Mouse (Mus musculus): ENCODE results near the gene Erbin. TPM values are rescaled to one million over a fixed set of nuclear protein-coding genes. Genes with fewer than 3 reads are reported as not detected.

The Erbin gene
- polyA plus RNA-seq, 1 experiment: 31.1 TPM

- TF ChIP-seq POLR2A (IDR thresholded peaks at IDR 0.05; ENCODE audit: borderline replicate concordance, extremely low read depth, insufficient read depth, insufficient read length, poor library complexity, severe bottlenecking) (no peak), CTCF (IDR thresholded peaks at IDR 0.05; ENCODE audit: borderline replicate concordance, extremely low read depth, insufficient read depth, insufficient read length) (no peak)
- DNase-seq (ENCODE audit: low read depth): no peak
Observed at GRCm38 (mm10) chr13:103909894-103910293, 10.4 kb downstream of the Erbin start.

- no peak for TF ChIP-seq CTCF (IDR thresholded peaks at IDR 0.05; ENCODE audit: borderline replicate concordance, extremely low read depth, insufficient read depth, insufficient read length)
- no peak for TF ChIP-seq POLR2A (IDR thresholded peaks at IDR 0.05; ENCODE audit: borderline replicate concordance, extremely low read depth, insufficient read depth, insufficient read length, poor library complexity, severe bottlenecking)
- no peak for DNase-seq (ENCODE audit: low read depth)
Observed at GRCm38 (mm10) chr13:103900015-103900414, 20.3 kb downstream of the Erbin start.

GRCm38 (mm10) chr13:103897606-103898005 is 22.7 kb downstream of the Erbin start:
- no peak for TF ChIP-seq CTCF (IDR thresholded peaks at IDR 0.05; ENCODE audit: borderline replicate concordance, extremely low read depth, insufficient read depth, insufficient read length)
- no peak for TF ChIP-seq POLR2A (IDR thresholded peaks at IDR 0.05; ENCODE audit: borderline replicate concordance, extremely low read depth, insufficient read depth, insufficient read length, poor library complexity, severe bottlenecking)
- DNase-seq (ENCODE audit: low read depth): no peak

GRCm38 (mm10) chr13:103893065-103893464 is 27.2 kb downstream of the Erbin start:
- TF ChIP-seq CTCF (IDR thresholded peaks at IDR 0.05; ENCODE audit: borderline replicate concordance, extremely low read depth, insufficient read depth, insufficient read length): no peak
- TF ChIP-seq POLR2A (IDR thresholded peaks at IDR 0.05; ENCODE audit: borderline replicate concordance, extremely low read depth, insufficient read depth, insufficient read length, poor library complexity, severe bottlenecking): no peak
- no peak for DNase-seq (ENCODE audit: low read depth)

- peak; percentile 61 for DNase-seq (ENCODE audit: low read depth)
- TF ChIP-seq CTCF (IDR thresholded peaks at IDR 0.05; ENCODE audit: borderline replicate concordance, extremely low read depth, insufficient read depth, insufficient read length) (no peak), POLR2A (IDR thresholded peaks at IDR 0.05; ENCODE audit: borderline replicate concordance, extremely low read depth, insufficient read depth, insufficient read length, poor library complexity, severe bottlenecking) (no peak)
Observed at GRCm38 (mm10) chr13:103890038-103890437, 30.3 kb downstream of the Erbin start.

DNA sequence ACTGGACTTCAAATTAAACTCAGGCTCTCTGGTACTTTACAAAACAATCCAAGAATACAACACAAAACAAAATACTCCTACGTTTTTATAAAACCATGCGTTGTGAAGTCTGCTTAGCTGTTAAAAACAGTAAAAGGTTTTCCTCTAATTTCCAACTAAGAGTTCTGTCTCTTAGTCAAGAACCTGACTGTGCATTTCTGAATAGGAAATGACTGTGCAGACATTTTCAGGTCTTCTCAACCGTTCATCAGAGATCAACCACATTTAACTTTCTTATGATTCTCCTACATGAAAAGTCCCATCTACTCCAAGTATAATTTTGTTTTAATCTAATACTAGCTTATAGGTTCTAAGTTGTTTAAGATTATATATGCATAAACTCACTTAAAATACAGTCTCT is 33.8 kb downstream of the Erbin start:
- DNase-seq (ENCODE audit: low read depth): no peak
- TF ChIP-seq CTCF (IDR thresholded peaks at IDR 0.05; ENCODE audit: borderline replicate concordance, extremely low read depth, insufficient read depth, insufficient read length) (no peak), POLR2A (IDR thresholded peaks at IDR 0.05; ENCODE audit: borderline replicate concordance, extremely low read depth, insufficient read depth, insufficient read length, poor library complexity, severe bottlenecking) (no peak)

- TF ChIP-seq POLR2A (IDR thresholded peaks at IDR 0.05; ENCODE audit: borderline replicate concordance, extremely low read depth, insufficient read depth, insufficient read length, poor library complexity, severe bottlenecking): no peak
- no peak for TF ChIP-seq CTCF (IDR thresholded peaks at IDR 0.05; ENCODE audit: borderline replicate concordance, extremely low read depth, insufficient read depth, insufficient read length)
- DNase-seq (ENCODE audit: low read depth): no peak
Observed at GRCm38 (mm10) chr13:103881200-103881599, 39.1 kb downstream of the Erbin start.

- no peak for DNase-seq (ENCODE audit: low read depth)
- no peak for TF ChIP-seq CTCF (IDR thresholded peaks at IDR 0.05; ENCODE audit: borderline replicate concordance, extremely low read depth, insufficient read depth, insufficient read length)
- no peak for TF ChIP-seq POLR2A (IDR thresholded peaks at IDR 0.05; ENCODE audit: borderline replicate concordance, extremely low read depth, insufficient read depth, insufficient read length, poor library complexity, severe bottlenecking)
Observed at GRCm38 (mm10) chr13:103876743-103877142, 43.6 kb downstream of the Erbin start.

- DNase-seq (ENCODE audit: low read depth): no peak
- TF ChIP-seq CTCF (IDR thresholded peaks at IDR 0.05; ENCODE audit: borderline replicate concordance, extremely low read depth, insufficient read depth, insufficient read length): no peak
- TF ChIP-seq POLR2A (IDR thresholded peaks at IDR 0.05; ENCODE audit: borderline replicate concordance, extremely low read depth, insufficient read depth, insufficient read length, poor library complexity, severe bottlenecking): no peak
Observed at GRCm38 (mm10) chr13:103875823-103876514, 44.3 kb downstream of the Erbin start.

- TF ChIP-seq POLR2A (IDR thresholded peaks at IDR 0.05; ENCODE audit: borderline replicate concordance, extremely low read depth, insufficient read depth, insufficient read length, poor library complexity, severe bottlenecking) (no peak), CTCF (IDR thresholded peaks at IDR 0.05; ENCODE audit: borderline replicate concordance, extremely low read depth, insufficient read depth, insufficient read length) (no peak)
- no peak for DNase-seq (ENCODE audit: low read depth)
Observed at GRCm38 (mm10) chr13:103870786-103871185, 49.5 kb downstream of the Erbin start.

DNA sequence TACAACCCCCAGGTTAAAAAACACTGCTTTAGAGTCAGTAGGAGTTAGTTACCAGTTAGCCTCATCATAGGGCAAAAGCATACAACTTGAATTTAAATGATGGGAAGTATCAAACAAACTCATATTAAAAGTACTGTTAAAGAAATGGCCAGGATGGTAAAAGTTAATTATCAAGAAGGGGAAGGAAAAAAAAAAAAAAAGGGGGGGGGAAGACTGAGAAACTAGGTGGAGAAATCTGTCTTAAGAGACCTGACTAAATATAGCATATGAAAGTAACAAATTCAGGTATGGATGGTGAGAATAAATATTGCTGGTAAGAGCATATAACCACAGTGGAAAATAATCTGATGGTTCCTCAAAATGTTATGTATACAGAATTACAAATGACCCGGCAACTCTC is 50.2 kb downstream of the Erbin start:
- TF ChIP-seq POLR2A (IDR thresholded peaks at IDR 0.05; ENCODE audit: borderline replicate concordance, extremely low read depth, insufficient read depth, insufficient read length, poor library complexity, severe bottlenecking) (no peak), CTCF (IDR thresholded peaks at IDR 0.05; ENCODE audit: borderline replicate concordance, extremely low read depth, insufficient read depth, insufficient read length) (no peak)
- no peak for DNase-seq (ENCODE audit: low read depth)

DNA sequence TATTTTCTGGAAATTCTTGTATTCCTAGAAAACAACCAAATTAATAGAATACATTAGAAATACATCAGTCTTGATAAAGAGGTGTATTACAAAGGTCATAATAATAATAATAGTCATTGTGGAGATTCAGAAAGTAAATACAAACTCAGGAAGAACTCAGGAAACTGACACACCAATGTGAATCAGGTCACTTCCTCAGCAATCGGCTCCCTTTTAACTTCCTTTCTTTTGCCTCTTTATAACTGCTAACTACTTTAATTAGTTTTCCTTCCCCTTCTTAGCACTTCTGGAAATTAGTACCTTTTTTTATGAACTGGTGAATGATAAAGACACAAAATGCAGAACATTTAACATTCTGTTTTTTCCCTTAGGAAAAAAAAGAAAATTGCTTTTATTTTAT is 51.4 kb downstream of the Erbin start:
- TF ChIP-seq CTCF (IDR thresholded peaks at IDR 0.05; ENCODE audit: borderline replicate concordance, extremely low read depth, insufficient read depth, insufficient read length) (no peak), POLR2A (IDR thresholded peaks at IDR 0.05; ENCODE audit: borderline replicate concordance, extremely low read depth, insufficient read depth, insufficient read length, poor library complexity, severe bottlenecking) (no peak)
- DNase-seq (ENCODE audit: low read depth): no peak

All from brain, embryonic 14.5 days (tissue).